Mouse (Mus musculus): ENCODE measurements at regions not wholly inside any gene's neighbourhood (a gene's known extent, or its start where the extent isn't known, plus 50 kb on each side); places are given as distances from the start of the nearest gene placed in this dataset.

- no peak for DNase-seq
Observed at GRCm38 (mm10) chr1:186373386-186373785, 256.3 kb upstream of the Lyplal1 start.

- no peak for DNase-seq
Observed at GRCm38 (mm10) chr1:186372770-186373353, 255.8 kb upstream of the Lyplal1 start.

- no peak for DNase-seq
Observed at GRCm38 (mm10) chr1:186363356-186363755, 246.2 kb upstream of the Lyplal1 start.

GRCm38 (mm10) chr1:186358011-186358670 lies 241.0 kb upstream of the Lyplal1 start:
- no peak for DNase-seq

GRCm38 (mm10) chr1:186354742-186355141 lies 237.6 kb upstream of the Lyplal1 start:
- no peak for DNase-seq

GRCm38 (mm10) chr1:186354072-186354471 lies 237.0 kb upstream of the Lyplal1 start:
- DNase-seq: no peak

- no peak for DNase-seq
Observed at GRCm38 (mm10) chr1:186350381-186350780, 233.3 kb upstream of the Lyplal1 start.

- no peak for DNase-seq
Observed at GRCm38 (mm10) chr1:186349966-186350365, 232.9 kb upstream of the Lyplal1 start.

GRCm38 (mm10) chr1:186347413-186348147 lies 230.5 kb upstream of the Lyplal1 start:
- DNase-seq: no peak

GRCm38 (mm10) chr1:186345449-186345848 lies 228.3 kb upstream of the Lyplal1 start:
- DNase-seq: no peak

GRCm38 (mm10) chr1:186342931-186343506 lies 225.9 kb upstream of the Lyplal1 start:
- DNase-seq: no peak

- no peak for DNase-seq
Observed at GRCm38 (mm10) chr1:186342391-186342790, 225.3 kb upstream of the Lyplal1 start.

GRCm38 (mm10) chr1:186341878-186342277 lies 224.8 kb upstream of the Lyplal1 start:
- peak in 1 of 2 experiments; percentile 9 for DNase-seq

GRCm38 (mm10) chr1:186340701-186341100 lies 223.6 kb upstream of the Lyplal1 start:
- no peak for DNase-seq

GRCm38 (mm10) chr1:186317285-186317684 lies 200.2 kb upstream of the Lyplal1 start:
- DNase-seq: no peak

GRCm38 (mm10) chr1:186314180-186314579 lies 197.1 kb upstream of the Lyplal1 start:
- no peak for DNase-seq

- DNase-seq: peak; percentile 3 to 5
Observed at GRCm38 (mm10) chr1:186312698-186313097, 195.6 kb upstream of the Lyplal1 start.

- no peak for DNase-seq
Observed at GRCm38 (mm10) chr1:186312008-186312407, 194.9 kb upstream of the Lyplal1 start.

GRCm38 (mm10) chr1:186307627-186308026 lies 190.5 kb upstream of the Lyplal1 start:
- no peak for DNase-seq

- DNase-seq: no peak
Observed at GRCm38 (mm10) chr1:186297464-186297863, 180.4 kb upstream of the Lyplal1 start.

GRCm38 (mm10) chr1:186295201-186295600 lies 178.1 kb upstream of the Lyplal1 start:
- no peak for DNase-seq

GRCm38 (mm10) chr1:186294635-186295034 lies 177.5 kb upstream of the Lyplal1 start:
- no peak for DNase-seq

GRCm38 (mm10) chr1:186289117-186289516 lies 172.0 kb upstream of the Lyplal1 start:
- DNase-seq: no peak

GRCm38 (mm10) chr1:186287831-186288230 lies 170.7 kb upstream of the Lyplal1 start:
- DNase-seq: no peak

All from cerebellum, postnatal 14 days (tissue).